Mouse (Mus musculus) G1E (cell line): ENCODE measurements around the gene Tpcn2. TPM values are rescaled to one million over a fixed set of nuclear protein-coding genes. Genes with fewer than 3 reads are reported as not detected.
A peak's percentile ranks its signal among the peaks of the same experiment; 100 is the strongest.

Source experiments
- ATAC-seq: 2 replicates; pipeline ENCODE4 v1.8.0; 2016; ENCODE audit warnings: mild to moderate bottlenecking; ENCODE audit not compliant: insufficient number of reproducible peaks, poor library complexity, low FRiP score, severe bottlenecking; ENCODE audit errors: extremely low read depth
- DNase-seq: peaks from one replicate; pipeline ENCODE4 v3.0.0; 2012; ENCODE audit warnings: low spot score
- H3K27me3 ChIP-seq: 2 replicates; pipeline ENCODE4 v1.6.1; 2012; ENCODE audit warnings: mild to moderate bottlenecking, low read length, inconsistent platforms; ENCODE audit not compliant: insufficient read depth
- H3K36me3 ChIP-seq: replicated peaks from 2 replicates; pipeline ENCODE3; 2012; ENCODE audit warnings: mild to moderate bottlenecking, inconsistent platforms
- H3K4me1 ChIP-seq: 2 replicates; pipeline ENCODE4 v1.6.1; 2012; ENCODE audit warnings: low read depth, low read length, inconsistent platforms, mixed read lengths; ENCODE audit not compliant: insufficient read depth
- H3K4me3 ChIP-seq: 2 replicates; pipeline ENCODE4 v1.5.1; 2012; ENCODE audit warnings: low read depth, mild to moderate bottlenecking, inconsistent platforms, low read length, moderate library complexity, mixed read lengths
- H3K9me3 ChIP-seq: replicated peaks from 2 replicates; pipeline ENCODE4 v1.6.1; 2012; ENCODE audit warnings: inconsistent platforms
- CTCF ChIP-seq: IDR thresholded peaks from 2 replicates; pipeline ENCODE4 v1.5.1; 2012; ENCODE audit warnings: low read depth, low read length, inconsistent platforms, mixed read lengths
- GATA1 ChIP-seq: IDR thresholded peaks from 2 replicates; pipeline ENCODE4 v1.6.1; 2012; ENCODE audit warnings: borderline replicate concordance, low read length, inconsistent platforms, mixed read lengths
- GATA2 ChIP-seq: IDR thresholded peaks from 2 replicates; pipeline ENCODE4 v1.6.1; 2012; ENCODE audit warnings: low read depth, low read length, inconsistent platforms, borderline replicate concordance
- POLR2AphosphoS5 ChIP-seq: IDR thresholded peaks from 2 replicates; pipeline ENCODE4 v1.6.1; 2012; ENCODE audit warnings: low read depth, low read length, inconsistent platforms; ENCODE audit not compliant: insufficient replicate concordance
- TAL1 ChIP-seq: conservative IDR thresholded peaks from 2 replicates; pipeline ENCODE4 v1.6.1; 2012; ENCODE audit warnings: low read depth, low read length, inconsistent platforms, mixed read lengths
- polyA plus RNA-seq: library from polyadenylated mRNA; stranded (reverse); fragments of >175 nt; gene quantifications from 2 replicates; pipeline ENCODE4 v1.2.3, GENCODE M21; 2012
- total RNA-seq, 2 experiments: library from RNA; stranded (forward) in 1 of 2; stranded (reverse) in 1 of 2; fragments of 200-1000 nt in 1 of 2; fragments of >200 nt in 1 of 2; fragmentation: Nextera tagmentation in 1 of 2; gene quantifications; 2 replicates each; pipeline ENCODE4 v1.2.3; 2014 to 2017

Gene Tpcn2
- total and polyA plus RNA-seq, 3 experiments = 2.4 to 6.9 (median 4.2) TPM

DNA sequence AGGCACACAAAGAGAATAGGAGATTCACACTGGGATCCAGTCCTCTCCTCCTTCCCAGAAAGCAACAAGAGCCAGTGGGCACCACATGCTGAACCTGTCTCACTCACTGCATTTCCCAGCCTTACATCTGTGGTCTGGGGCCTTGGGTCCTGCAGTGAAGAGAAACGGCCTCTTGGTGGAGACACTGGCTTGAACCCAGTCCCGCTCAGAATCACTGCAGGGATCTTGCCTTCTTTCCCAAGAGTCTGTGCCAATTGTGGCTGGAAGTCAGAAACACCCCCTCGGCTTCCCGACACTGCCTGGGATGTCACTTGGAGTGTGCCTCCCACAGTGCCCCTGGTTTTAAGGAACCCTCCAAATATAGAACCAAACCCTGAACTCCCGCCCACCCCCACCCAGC lies 5.5 kb upstream of the Tpcn2 start:
- ATAC-seq (no peak), DNase-seq (no peak)
- peaks cover 29% of the 10 kb centered on the region for H3K27me3 ChIP-seq

DNA sequence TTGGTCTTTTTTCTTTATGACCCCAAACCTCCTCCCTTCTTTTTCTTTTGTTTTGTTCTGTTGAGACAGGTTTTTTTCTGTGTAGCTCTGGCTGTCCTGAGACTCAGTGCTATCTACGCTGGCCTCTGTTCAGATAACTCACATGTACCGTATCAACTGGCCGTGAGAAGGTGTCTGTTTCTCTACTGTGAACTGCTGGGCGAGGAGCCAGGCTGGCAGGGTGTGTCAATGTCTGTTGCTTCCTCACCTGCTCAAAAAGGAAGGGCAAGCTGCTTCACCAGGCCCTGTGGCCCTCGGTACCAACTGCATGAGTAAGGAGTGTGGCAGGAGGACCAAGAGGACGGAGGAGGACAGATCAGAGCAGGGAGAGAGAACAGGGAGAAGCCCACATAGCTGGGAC lies 3.6 kb upstream of the Tpcn2 start:
- peaks cover 16% of the 10 kb centered on the region for H3K4me1 ChIP-seq
- no peak for ATAC-seq
- no peak overlapping the region for H3K4me3 ChIP-seq
- no peaks in the 10 kb centered on the region for H3K36me3 ChIP-seq
- no peak for TF ChIP-seq CTCF
- TF ChIP-seq GATA2 = no peak
- TF ChIP-seq POLR2AphosphoS5 = no peak
- TF ChIP-seq TAL1 = no peak
- no peak for TF ChIP-seq GATA1
- no peak for DNase-seq
- H3K27me3 ChIP-seq = peaks cover 26% of the 10 kb centered on the region
- H3K9me3 ChIP-seq = no peaks in the 10 kb centered on the region

More for the DNA sequence above, 5.5 kb upstream of the Tpcn2 start:
- H3K9me3 ChIP-seq = no peaks in the 10 kb centered on the region
- no peaks in the 10 kb centered on the region for H3K36me3 ChIP-seq
- no peak overlapping the region for H3K4me3 ChIP-seq
- TF ChIP-seq GATA2 (no peak), TAL1 (no peak), POLR2AphosphoS5 (no peak), CTCF (no peak), GATA1 (no peak)
- peaks cover under 1% of the 10 kb centered on the region; the same call in 1 of the 2 replicates for H3K4me1 ChIP-seq

DNA sequence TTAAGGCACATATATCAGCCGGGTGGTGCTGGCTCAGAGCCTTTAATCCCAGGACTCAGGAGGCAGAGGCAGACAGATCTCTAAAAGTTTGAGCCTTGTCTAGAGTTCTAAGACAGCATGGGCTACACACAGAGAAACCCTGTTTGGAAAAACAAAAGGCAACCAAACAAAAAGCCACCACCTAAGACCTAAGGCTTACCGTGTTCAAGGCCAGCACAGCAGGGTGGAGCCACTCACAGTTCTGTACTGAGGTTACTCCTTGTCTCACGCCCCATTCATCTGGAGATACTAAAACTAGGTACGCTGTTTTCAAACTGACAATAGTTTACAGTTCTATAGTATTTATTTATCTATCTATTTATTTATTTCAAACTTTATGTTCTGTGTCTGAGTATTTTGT lies 1.7 kb upstream of the Tpcn2 start:
- Histone ChIP-seq H3K4me3 (no peak overlapping the region), H3K36me3 (peaks cover under 1% of the 10 kb centered on the region), H3K9me3 (no peaks in the 10 kb centered on the region), H3K27me3 (peaks cover 21% of the 10 kb centered on the region), H3K4me1 (peaks cover 26% of the 10 kb centered on the region)
- ATAC-seq (no peak), DNase-seq (no peak)
- TF ChIP-seq POLR2AphosphoS5 = no peak
- no peak for TF ChIP-seq TAL1
- no peak for TF ChIP-seq GATA1
- no peak for TF ChIP-seq GATA2
- TF ChIP-seq CTCF = no peak

DNA sequence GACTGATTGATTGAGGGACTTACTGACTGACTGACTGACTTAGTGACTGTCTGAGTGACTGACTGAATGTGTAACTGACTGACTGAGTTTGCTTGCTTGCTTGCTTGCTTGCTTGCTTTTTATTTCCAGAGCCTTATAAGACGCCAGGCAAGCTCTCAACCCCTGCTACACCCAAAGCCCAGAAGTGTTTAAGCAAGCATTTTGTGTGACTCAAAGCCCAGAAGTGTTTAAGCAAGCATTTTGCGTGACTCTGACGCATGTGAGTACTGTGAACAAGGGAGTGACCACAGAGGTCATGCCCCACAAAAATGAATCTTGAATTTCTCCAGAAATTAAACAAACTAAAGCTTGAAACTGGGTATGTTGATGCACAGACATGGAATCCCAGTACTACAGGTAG lies 482 bp upstream of the Tpcn2 start:
- DNase-seq = no peak
- H3K4me3 ChIP-seq = no peak overlapping the region

DNA sequence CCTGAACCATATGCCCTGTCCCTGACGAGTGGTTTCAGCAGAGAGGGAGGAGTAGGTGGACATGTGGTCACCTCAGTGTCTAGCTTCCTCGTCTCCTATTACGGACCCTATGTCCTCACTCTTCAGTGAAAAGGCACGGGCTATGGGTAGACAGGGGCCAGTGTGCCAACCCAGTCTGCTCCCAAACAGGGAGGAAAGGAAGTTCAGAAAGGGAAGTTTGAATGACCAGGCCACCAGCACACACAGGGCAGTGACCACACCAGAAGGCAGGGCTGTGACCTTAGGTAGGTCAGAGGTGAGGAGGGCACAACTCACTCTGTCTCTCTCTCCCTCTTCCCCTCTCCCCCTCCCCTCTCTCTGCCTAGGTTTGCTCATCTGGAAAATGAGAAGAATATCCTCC lies 770 bp downstream of the Tpcn2 start:
- H3K4me3 ChIP-seq = peak overlapping the region; percentile 74
- TF ChIP-seq TAL1 = no peak
- no peak for TF ChIP-seq POLR2AphosphoS5
- no peak for TF ChIP-seq GATA2
- TF ChIP-seq CTCF = no peak
- H3K36me3 ChIP-seq = peaks cover 25% of the 10 kb centered on the region
- ATAC-seq = no peak
- H3K9me3 ChIP-seq = no peaks in the 10 kb centered on the region
- DNase-seq = no peak
- peaks cover 14% of the 10 kb centered on the region for H3K27me3 ChIP-seq
- peaks cover 26% of the 10 kb centered on the region for H3K4me1 ChIP-seq

More for the DNA sequence above, 482 bp upstream of the Tpcn2 start:
- TF ChIP-seq GATA2 (no peak), TAL1 (no peak), GATA1 (no peak), CTCF (no peak), POLR2AphosphoS5 (no peak)
- Histone ChIP-seq H3K4me1 (peaks cover 26% of the 10 kb centered on the region), H3K27me3 (peaks cover 19% of the 10 kb centered on the region), H3K9me3 (no peaks in the 10 kb centered on the region), H3K36me3 (peaks cover 12% of the 10 kb centered on the region)
- no peak for ATAC-seq

DNA sequence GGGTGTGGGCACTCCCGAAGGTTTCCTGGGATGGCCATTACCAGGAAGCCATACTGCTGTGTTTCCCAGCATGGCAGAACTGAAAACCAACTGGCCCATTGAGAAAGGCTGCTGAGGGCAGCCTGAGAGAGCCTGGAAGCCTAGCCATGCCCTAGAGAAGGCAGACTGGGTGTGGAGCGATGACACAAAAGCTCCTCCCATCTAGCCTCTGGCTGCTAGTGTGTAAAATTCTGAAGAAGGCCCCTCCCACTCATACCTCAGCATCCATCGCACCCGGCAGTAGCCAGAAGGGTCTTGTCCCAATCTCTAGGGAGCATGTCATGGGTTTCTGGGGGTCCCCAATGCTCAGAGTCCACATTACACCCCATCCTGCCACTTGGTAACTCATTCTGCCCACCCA lies 2.4 kb downstream of the Tpcn2 start:
- no peak for DNase-seq
- H3K27me3 ChIP-seq = 0 out of 2 replicates have a peak, but pooled peaks cover 2% of the 10 kb centered on the region
- no peak overlapping the region for H3K4me3 ChIP-seq
- no peak for TF ChIP-seq TAL1
- no peak for TF ChIP-seq GATA2
- ATAC-seq = no peak
- no peaks in the 10 kb centered on the region for H3K9me3 ChIP-seq
- peaks cover 26% of the 10 kb centered on the region for H3K4me1 ChIP-seq
- H3K36me3 ChIP-seq = peaks cover 40% of the 10 kb centered on the region

DNA sequence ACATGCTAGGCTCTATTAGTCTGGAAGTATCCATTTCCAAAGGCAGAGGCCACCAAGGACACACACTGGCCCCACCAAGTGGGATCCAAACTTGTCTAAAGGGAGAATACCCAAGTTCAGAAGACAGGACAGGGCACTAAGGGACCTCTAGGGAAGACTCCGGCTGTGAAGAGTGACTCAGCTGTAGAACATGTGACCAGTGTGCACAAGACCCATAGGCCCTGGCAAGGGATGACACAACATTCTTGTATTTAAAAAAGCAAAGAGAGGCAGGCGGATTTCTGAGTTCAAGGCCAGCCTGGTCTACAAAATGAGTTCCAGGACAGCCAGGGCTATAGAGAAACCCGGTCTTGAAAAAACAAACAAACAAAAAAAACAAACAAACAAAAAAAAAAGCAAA lies 8.3 kb downstream of the Tpcn2 start:
- no peak for ATAC-seq
- no peak for DNase-seq
- H3K9me3 ChIP-seq = no peaks in the 10 kb centered on the region
- no peaks in the 10 kb centered on the region for H3K4me1 ChIP-seq
- H3K27me3 ChIP-seq = no peaks in the 10 kb centered on the region
- TF ChIP-seq POLR2AphosphoS5 (no peak), GATA2 (no peak), GATA1 (no peak), TAL1 (no peak), CTCF (no peak)
- H3K36me3 ChIP-seq = peaks cover 93% of the 10 kb centered on the region
- no peak overlapping the region for H3K4me3 ChIP-seq
